Mouse (Mus musculus) small intestine, adult 2 months (tissue): Measurements from ENCODE around the gene Gypa.

ENCODE experiments used
- CTCF ChIP-seq: fragments of 200-500 bp; IDR thresholded peaks from 2 replicates; pipeline ENCODE4 v1.5.1; 2012; ENCODE audit warnings: low read depth, mild to moderate bottlenecking, control low read depth, inconsistent platforms, low read length, moderate library complexity, mixed read lengths; ENCODE audit not compliant: insufficient replicate concordance, insufficient read length; ENCODE audit errors: extremely low read depth
- POLR2A ChIP-seq: fragments of 200-500 bp; IDR thresholded peaks from 2 replicates; pipeline ENCODE4 v1.6.1; 2012; ENCODE audit warnings: low read depth, mild to moderate bottlenecking, control low read depth, inconsistent platforms, low read length, moderate library complexity

GRCm38 (mm10) chr8:80494346-80494660 lies 722 bp downstream of the Gypa start:
- no peak for TF ChIP-seq CTCF
- no peak for TF ChIP-seq POLR2A
